Mouse (Mus musculus): Measurements from ENCODE around the gene Fam198b. TPM values are rescaled to one million over a fixed set of nuclear protein-coding genes. Genes with fewer than 3 reads are reported as not detected.
"Not testable (repeated sequence)": the region's sequence is repeated elsewhere in the genome, so short reads cannot be mapped to it uniquely, and the experiment has no call there.

Fam198b gene
- polyA plus RNA-seq, 2 experiments = 0.57 to 0.70 TPM

DNA sequence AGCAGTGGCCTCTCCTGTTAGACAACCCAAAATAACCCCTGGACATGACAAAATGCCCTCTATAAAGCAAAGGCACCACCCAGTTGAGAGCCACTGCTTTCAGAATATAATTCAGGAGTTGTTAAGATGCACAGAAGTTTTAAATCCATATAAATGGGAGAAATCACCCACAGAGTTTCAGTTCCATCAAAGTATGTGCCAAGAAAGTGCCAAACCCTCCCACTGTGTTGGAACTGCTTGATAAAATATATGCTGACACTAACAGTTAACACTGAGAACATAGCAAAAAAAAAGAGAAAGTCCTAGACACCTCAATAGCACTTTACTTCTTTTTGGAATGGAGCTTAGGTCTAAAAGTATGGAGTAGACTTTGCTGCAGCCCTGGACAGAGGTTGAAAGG lies 72.5 kb downstream of the Fam198b start:
- H3K4me2 ChIP-seq (ENCODE audit: low read depth) = no peak overlapping the region
- no peak overlapping the region for H3K27ac ChIP-seq
- no peak overlapping the region for H3K4me3 ChIP-seq (ENCODE audit: insufficient read depth in 1 of 2, low read depth in 2 of 2, low read length in 2 of 2)
- no peaks in the 10 kb centered on the region; a peak in 1 of 4 replicates for H3K4me1 ChIP-seq (replicated peaks; ENCODE audit: control insufficient read depth in 2 of 2, insufficient read depth in 2 of 2, low read length in 1 of 2)
- H3K36me3 ChIP-seq (replicated peaks; ENCODE audit: control insufficient read depth, insufficient read depth, low read depth) = no peaks in the 10 kb centered on the region
- TF ChIP-seq EP300 (IDR thresholded peaks at IDR 0.05; ENCODE audit: low read depth) = no peak
- TF ChIP-seq CTCF (IDR thresholded peaks at IDR 0.05; ENCODE audit: low read depth) = no peak
- H3K9ac ChIP-seq (replicated peaks) = no peak overlapping the region
- DNase-seq (ENCODE audit: low read depth in 3 of 3, low spot score in 3 of 3) = no peak
- H3K9me3 ChIP-seq (ENCODE audit: control insufficient read depth, low read length) = no peaks in the 10 kb centered on the region
- H3K27me3 ChIP-seq (ENCODE audit: control insufficient read depth, insufficient read depth, low read length) = no peaks in the 10 kb centered on the region
- ATAC-seq (ENCODE audit: insufficient read depth) = no peak

- Histone ChIP-seq H3K36me3 (replicated peaks; ENCODE audit: control insufficient read depth, insufficient read depth, low read depth) (no peaks in the 10 kb centered on the region), H3K9ac (replicated peaks) (no peak overlapping the region), H3K4me3 (ENCODE audit: insufficient read depth in 1 of 2, low read depth in 2 of 2, low read length in 2 of 2) (no peak overlapping the region), H3K4me2 (ENCODE audit: low read depth) (no peak overlapping the region), H3K9me3 (ENCODE audit: control insufficient read depth, low read length) (no peaks in the 10 kb centered on the region), H3K4me1 (replicated peaks; ENCODE audit: control insufficient read depth in 2 of 2, insufficient read depth in 2 of 2, low read length in 1 of 2) (no peaks in the 10 kb centered on the region; a peak in 1 of 4 replicates), H3K27ac (no peak overlapping the region), H3K27me3 (ENCODE audit: control insufficient read depth, insufficient read depth, low read length) (no peaks in the 10 kb centered on the region)
- 79% methylated on average over 2 of the region's 2 CpGs for WGBS (ENCODE audit: insufficient replicate concordance)
- TF ChIP-seq EP300 (IDR thresholded peaks at IDR 0.05; ENCODE audit: low read depth) (no peak), CTCF (IDR thresholded peaks at IDR 0.05; ENCODE audit: low read depth) (no peak)
- ATAC-seq (ENCODE audit: insufficient read depth) = no peak
- DNase-seq (ENCODE audit: low read depth in 3 of 3, low spot score in 3 of 3) = no peak
Measured at GRCm38 (mm10) chr3:79957752-79958151, 73.4 kb downstream of the Fam198b start.

GRCm38 (mm10) chr3:79966709-79967108 lies 82.4 kb downstream of the Fam198b start:
- Histone ChIP-seq H3K27me3 (ENCODE audit: control insufficient read depth, insufficient read depth, low read length) (no peaks in the 10 kb centered on the region), H3K9ac (replicated peaks) (no peak overlapping the region), H3K4me2 (ENCODE audit: low read depth) (no peak overlapping the region), H3K9me3 (ENCODE audit: control insufficient read depth, low read length) (no peaks in the 10 kb centered on the region), H3K4me1 (replicated peaks; ENCODE audit: control insufficient read depth in 2 of 2, insufficient read depth in 2 of 2, low read length in 1 of 2) (peaks cover 15 to 27% of the 10 kb centered on the region in 2 experiments), H3K27ac (no peak overlapping the region), H3K4me3 (ENCODE audit: insufficient read depth in 1 of 2, low read depth in 2 of 2, low read length in 2 of 2) (no peak overlapping the region), H3K36me3 (replicated peaks; ENCODE audit: control insufficient read depth, insufficient read depth, low read depth) (no peaks in the 10 kb centered on the region)
- WGBS (ENCODE audit: insufficient replicate concordance) = 15% methylated on average over 4 of the region's 4 CpGs
- DNase-seq (ENCODE audit: low read depth in 3 of 3, low spot score in 3 of 3) = peak; percentile 23 to 31 (median 30)
- ATAC-seq (ENCODE audit: insufficient read depth) = peak; percentile 81
- TF ChIP-seq EP300 (IDR thresholded peaks at IDR 0.05; ENCODE audit: low read depth) = peak; percentile 19; the same call in 1 of the 2 replicates
- TF ChIP-seq CTCF (IDR thresholded peaks at IDR 0.05; ENCODE audit: low read depth) = no peak

- H3K9me3 ChIP-seq (ENCODE audit: control insufficient read depth, low read length) = no peaks in the 10 kb centered on the region
- H3K4me3 ChIP-seq (ENCODE audit: insufficient read depth in 1 of 2, low read depth in 2 of 2, low read length in 2 of 2) = no peak overlapping the region
- ATAC-seq (ENCODE audit: insufficient read depth) (no peak), DNase-seq (ENCODE audit: low read depth in 3 of 3, low spot score in 3 of 3) (no peak)
- H3K4me1 ChIP-seq (replicated peaks; ENCODE audit: control insufficient read depth in 2 of 2, insufficient read depth in 2 of 2, low read length in 1 of 2) = peaks cover 15 to 27% of the 10 kb centered on the region in 2 experiments
- TF ChIP-seq CTCF (IDR thresholded peaks at IDR 0.05; ENCODE audit: low read depth) (no peak), EP300 (IDR thresholded peaks at IDR 0.05; ENCODE audit: low read depth) (no peak)
- no peaks in the 10 kb centered on the region for H3K36me3 ChIP-seq (replicated peaks; ENCODE audit: control insufficient read depth, insufficient read depth, low read depth)
- H3K4me2 ChIP-seq (ENCODE audit: low read depth) = no peak overlapping the region
- no peaks in the 10 kb centered on the region for H3K27me3 ChIP-seq (ENCODE audit: control insufficient read depth, insufficient read depth, low read length)
- no peak overlapping the region for H3K9ac ChIP-seq (replicated peaks)
- WGBS (ENCODE audit: insufficient replicate concordance) = 29% methylated on average over 1 of the region's 1 CpGs
- H3K27ac ChIP-seq = no peak overlapping the region
Measured at GRCm38 (mm10) chr3:79967346-79967745, 83.0 kb downstream of the Fam198b start.

GRCm38 (mm10) chr3:79968426-79968825 lies 84.1 kb downstream of the Fam198b start:
- Histone ChIP-seq H3K9me3 (ENCODE audit: control insufficient read depth, low read length) (no peaks in the 10 kb centered on the region), H3K4me2 (ENCODE audit: low read depth) (no peak overlapping the region), H3K36me3 (replicated peaks; ENCODE audit: control insufficient read depth, insufficient read depth, low read depth) (no peaks in the 10 kb centered on the region), H3K27me3 (ENCODE audit: control insufficient read depth, insufficient read depth, low read length) (no peaks in the 10 kb centered on the region), H3K9ac (replicated peaks) (no peak overlapping the region), H3K27ac (no peak overlapping the region), H3K4me1 (replicated peaks; ENCODE audit: control insufficient read depth in 2 of 2, insufficient read depth in 2 of 2, low read length in 1 of 2) (peaks cover 15 to 27% of the 10 kb centered on the region in 2 experiments), H3K4me3 (ENCODE audit: insufficient read depth in 1 of 2, low read depth in 2 of 2, low read length in 2 of 2) (no peak overlapping the region)
- 22% methylated on average over 2 of the region's 2 CpGs for WGBS (ENCODE audit: insufficient replicate concordance)
- ATAC-seq (ENCODE audit: insufficient read depth) (no peak), DNase-seq (ENCODE audit: low read depth in 3 of 3, low spot score in 3 of 3) (no peak)
- no peak for TF ChIP-seq EP300 (IDR thresholded peaks at IDR 0.05; ENCODE audit: low read depth)
- TF ChIP-seq CTCF (IDR thresholded peaks at IDR 0.05; ENCODE audit: low read depth) = no peak

GRCm38 (mm10) chr3:79969536-79969935 lies 85.2 kb downstream of the Fam198b start:
- not testable (repeated sequence) for H3K27me3 ChIP-seq (ENCODE audit: control insufficient read depth, insufficient read depth, low read length); ATAC-seq (ENCODE audit: insufficient read depth); H3K4me3 ChIP-seq (ENCODE audit: insufficient read depth in 1 of 2, low read depth in 2 of 2, low read length in 2 of 2); H3K9me3 ChIP-seq (ENCODE audit: control insufficient read depth, low read length); H3K4me2 ChIP-seq (ENCODE audit: low read depth); H3K9ac ChIP-seq (replicated peaks); DNase-seq (ENCODE audit: low read depth in 3 of 3, low spot score in 3 of 3); H3K36me3 ChIP-seq (replicated peaks; ENCODE audit: control insufficient read depth, insufficient read depth, low read depth); H3K27ac ChIP-seq
- H3K4me1 ChIP-seq (replicated peaks; ENCODE audit: control insufficient read depth in 2 of 2, insufficient read depth in 2 of 2, low read length in 1 of 2) = peaks cover 15 to 27% of the 10 kb centered on the region in 2 experiments
- 67% methylated on average over 3 of the region's 3 CpGs for WGBS (ENCODE audit: insufficient replicate concordance)

Data from liver, embryonic 14.5 days (tissue).